Mouse (Mus musculus): ENCODE data around the gene Hcrtr2. TPM values are rescaled to one million over a fixed set of nuclear protein-coding genes. Genes with fewer than 3 reads are reported as not detected.
A peak's percentile ranks its signal among the peaks of the same experiment; 100 is the strongest.

The Hcrtr2 gene
- polyA plus RNA-seq, 1 experiment from 2014 or later: not detected

DNA sequence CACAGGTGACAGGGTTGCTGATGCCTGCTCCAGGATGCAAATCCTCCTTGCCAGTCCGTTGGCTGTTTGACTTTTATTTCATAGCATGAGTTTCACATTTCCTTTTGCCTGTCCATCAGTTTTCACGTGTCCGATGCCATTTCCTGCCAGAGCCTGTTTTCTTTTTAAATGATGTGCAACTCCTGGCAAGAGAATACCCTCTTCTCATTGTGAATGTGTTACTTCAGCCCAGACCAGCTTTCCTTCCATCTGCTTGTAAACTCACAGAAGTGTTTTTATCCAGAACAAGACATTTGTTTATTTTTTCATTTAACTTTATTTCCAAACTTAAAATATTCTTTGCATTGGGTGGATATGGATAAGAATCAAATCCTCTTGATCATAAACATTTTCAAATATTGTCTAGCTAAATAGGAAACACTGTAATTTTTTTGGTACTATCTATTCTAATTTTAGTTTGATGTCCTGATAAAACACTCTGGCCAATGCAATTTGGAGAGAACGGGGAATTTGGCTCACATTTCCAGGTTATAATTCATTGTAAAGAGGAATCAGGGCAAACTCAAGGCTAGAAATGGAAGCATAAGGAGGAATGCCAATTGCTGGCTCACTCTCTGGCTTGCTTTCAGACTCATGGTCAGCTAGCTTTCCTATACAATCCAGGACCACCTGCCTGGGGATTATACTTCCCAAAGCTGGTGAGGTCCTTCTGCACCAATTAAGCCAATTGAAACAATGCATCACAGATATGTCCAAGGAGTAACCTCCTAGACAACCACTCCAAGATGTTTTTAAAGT is 106.3 kb downstream of the Hcrtr2 start:
- DNase-seq (ENCODE audit: low spot score) (peak; percentile 56), ATAC-seq (no peak)
- H3K27ac ChIP-seq (ENCODE audit: low read length): no peak overlapping the region
- H3K9me3 ChIP-seq (ENCODE audit: low read length): no peaks in the 10 kb centered on the region
- H3K9ac ChIP-seq (replicated peaks; ENCODE audit: low read depth): no peak overlapping the region
- H3K36me3 ChIP-seq (ENCODE audit: insufficient read depth, low read length): no peaks in the 10 kb centered on the region
- WGBS: 35% methylated on average over 4 of the region's 4 CpGs
- H3K4me2 ChIP-seq (replicated peaks; ENCODE audit: low read depth, low read length): no peak overlapping the region
- H3K4me1 ChIP-seq (ENCODE audit: insufficient read depth, low read depth, low read length): no peaks in the 10 kb centered on the region
- TF ChIP-seq EP300 (IDR thresholded peaks at IDR 0.05) (no peak), CTCF (IDR thresholded peaks at IDR 0.05) (no peak)
- H3K4me3 ChIP-seq (ENCODE audit: low read depth, low read length): no peak overlapping the region
- H3K27me3 ChIP-seq (replicated peaks; ENCODE audit: insufficient read depth, low read length): no peaks in the 10 kb centered on the region

DNA sequence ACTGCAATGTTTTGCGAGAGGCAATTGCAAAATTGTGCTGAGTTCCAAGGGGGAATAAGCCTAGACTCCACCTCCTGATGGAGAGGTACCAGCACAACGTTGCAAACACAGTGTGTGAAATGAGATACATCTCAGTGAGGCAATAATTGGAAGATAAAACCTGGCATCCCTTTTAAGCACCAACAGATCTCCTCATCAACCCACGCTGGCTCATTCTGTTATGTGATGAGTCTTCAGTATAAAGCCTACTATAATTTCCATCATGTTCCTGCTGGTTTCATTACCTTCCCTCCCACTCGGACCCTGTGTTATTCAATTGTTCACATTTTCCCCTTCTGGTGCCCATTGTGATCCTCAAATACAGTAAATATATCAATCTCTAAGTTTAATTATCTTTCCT is 109.0 kb downstream of the Hcrtr2 start:
- H3K4me2 ChIP-seq (replicated peaks; ENCODE audit: low read depth, low read length): no peak overlapping the region
- H3K4me3 ChIP-seq (ENCODE audit: low read depth, low read length): no peak overlapping the region
- H3K27ac ChIP-seq (ENCODE audit: low read length): no peak overlapping the region
- DNase-seq (ENCODE audit: low spot score) (no peak), ATAC-seq (no peak)
- H3K9ac ChIP-seq (replicated peaks; ENCODE audit: low read depth): no peak overlapping the region
- WGBS: 67% methylated on average over 4 of the region's 4 CpGs
- H3K27me3 ChIP-seq (replicated peaks; ENCODE audit: insufficient read depth, low read length): no peaks in the 10 kb centered on the region
- no peaks in the 10 kb centered on the region for H3K9me3 ChIP-seq (ENCODE audit: low read length)
- no peak for TF ChIP-seq EP300 (IDR thresholded peaks at IDR 0.05)
- no peak for TF ChIP-seq CTCF (IDR thresholded peaks at IDR 0.05)
- H3K4me1 ChIP-seq (ENCODE audit: insufficient read depth, low read depth, low read length): no peaks in the 10 kb centered on the region
- H3K36me3 ChIP-seq (ENCODE audit: insufficient read depth, low read length): no peaks in the 10 kb centered on the region

DNA sequence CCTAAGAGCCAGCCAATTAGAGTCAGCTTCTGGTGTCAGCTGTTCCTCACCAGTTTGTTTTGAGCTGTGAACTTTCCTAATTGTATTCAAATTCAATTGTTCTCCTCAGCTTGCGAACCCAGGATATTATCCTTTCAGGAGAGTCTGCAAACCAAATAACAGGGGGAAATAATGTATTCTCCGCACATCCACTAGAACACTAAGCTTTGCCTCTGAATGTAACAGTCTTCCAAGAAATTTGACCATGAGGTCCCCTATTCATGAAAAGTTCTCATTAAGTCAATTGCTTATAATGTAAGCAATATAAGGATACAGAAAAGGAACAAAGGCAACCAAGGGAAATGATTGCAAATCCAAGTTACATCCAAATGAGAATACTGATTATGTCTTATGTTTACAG is 110.1 kb downstream of the Hcrtr2 start, which contains the start of gene Gfral:
Gfral (minus strand) TSS at position 101 of the 400 bp plus-strand sequence.
- H3K4me3 ChIP-seq (ENCODE audit: low read depth, low read length): no peak within 1 kb of the TSS
- H3K9me3 ChIP-seq (ENCODE audit: low read length): no peaks in the 10 kb centered on the region
- WGBS: 89% methylated on average over 2 of the region's 2 CpGs
- H3K27ac ChIP-seq (ENCODE audit: low read length): no peak within 1 kb of the TSS
- H3K9ac ChIP-seq (replicated peaks; ENCODE audit: low read depth): no peak within 1 kb of the TSS
- DNase-seq (ENCODE audit: low spot score) (no peak), ATAC-seq (no peak)
- H3K4me2 ChIP-seq (replicated peaks; ENCODE audit: low read depth, low read length): no peak within 1 kb of the TSS
- no peak for TF ChIP-seq EP300 (IDR thresholded peaks at IDR 0.05)
- TF ChIP-seq CTCF (IDR thresholded peaks at IDR 0.05): no peak
- no peaks in the 10 kb centered on the region for H3K4me1 ChIP-seq (ENCODE audit: insufficient read depth, low read depth, low read length)
- no peaks in the 10 kb centered on the region for H3K27me3 ChIP-seq (replicated peaks; ENCODE audit: insufficient read depth, low read length)
- no peaks in the 10 kb centered on the region for H3K36me3 ChIP-seq (ENCODE audit: insufficient read depth, low read length)

DNA sequence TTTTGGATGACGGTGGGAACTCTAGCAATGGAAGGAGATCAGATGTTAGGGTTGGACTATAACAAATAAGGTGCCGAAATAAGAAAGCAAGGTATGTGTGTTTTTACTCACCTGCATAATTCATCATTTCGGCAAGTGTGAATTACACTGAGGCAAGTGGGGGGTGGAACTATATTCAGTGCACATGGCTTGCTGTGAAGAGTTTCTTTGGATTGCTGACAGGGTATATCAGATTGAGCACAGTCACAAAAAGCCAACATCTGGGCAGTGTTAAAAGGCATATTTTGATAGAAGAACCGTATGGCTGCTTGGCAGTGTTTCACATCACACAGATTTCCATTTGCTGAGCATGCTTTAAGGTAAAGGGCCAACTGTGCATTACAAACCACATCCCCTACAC is 126.7 kb downstream of the Hcrtr2 start:
- WGBS: 74% methylated on average over 4 of the region's 4 CpGs
- TF ChIP-seq CTCF (IDR thresholded peaks at IDR 0.05) (no peak), EP300 (IDR thresholded peaks at IDR 0.05) (no peak)

DNA sequence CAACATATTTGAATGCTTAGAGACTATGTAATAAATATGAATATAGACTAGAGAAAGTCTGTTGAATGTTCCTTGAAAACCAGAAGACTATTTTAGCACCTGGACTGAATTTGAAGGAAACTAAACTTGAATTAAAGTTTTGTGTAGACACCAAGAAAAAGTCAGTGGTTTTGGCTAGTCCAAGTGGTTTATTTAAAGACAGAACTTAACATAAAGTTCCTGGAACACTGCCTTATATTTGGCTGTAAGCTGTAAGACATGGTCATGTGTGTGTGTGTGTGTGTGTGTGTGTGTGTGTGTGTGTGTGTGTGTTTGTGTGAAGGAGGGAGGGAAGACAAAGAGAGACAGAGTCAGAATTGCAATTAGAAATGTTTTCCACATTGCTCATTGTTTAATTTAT is 144.4 kb downstream of the Hcrtr2 start:
- TF ChIP-seq CTCF (IDR thresholded peaks at IDR 0.05): no peak
- no peak for TF ChIP-seq EP300 (IDR thresholded peaks at IDR 0.05)
- H3K9me3 ChIP-seq (ENCODE audit: low read length): no peaks in the 10 kb centered on the region
- H3K4me3 ChIP-seq (ENCODE audit: low read depth, low read length): no peak overlapping the region
- no peaks in the 10 kb centered on the region for H3K27me3 ChIP-seq (replicated peaks; ENCODE audit: insufficient read depth, low read length)
- ATAC-seq (no peak), DNase-seq (ENCODE audit: low spot score) (no peak)
- H3K4me1 ChIP-seq (ENCODE audit: insufficient read depth, low read depth, low read length): no peaks in the 10 kb centered on the region
- H3K4me2 ChIP-seq (replicated peaks; ENCODE audit: low read depth, low read length): no peak overlapping the region
- H3K9ac ChIP-seq (replicated peaks; ENCODE audit: low read depth): no peak overlapping the region
- H3K27ac ChIP-seq (ENCODE audit: low read length): no peak overlapping the region
- no peaks in the 10 kb centered on the region for H3K36me3 ChIP-seq (ENCODE audit: insufficient read depth, low read length)

More for the DNA sequence above, 126.7 kb downstream of the Hcrtr2 start:
- no peaks in the 10 kb centered on the region for H3K9me3 ChIP-seq (ENCODE audit: low read length)
- H3K27ac ChIP-seq (ENCODE audit: low read length): no peak overlapping the region
- no peaks in the 10 kb centered on the region for H3K4me1 ChIP-seq (ENCODE audit: insufficient read depth, low read depth, low read length)
- ATAC-seq: no peak
- H3K36me3 ChIP-seq (ENCODE audit: insufficient read depth, low read length): no peaks in the 10 kb centered on the region
- no peak overlapping the region for H3K4me3 ChIP-seq (ENCODE audit: low read depth, low read length)
- H3K9ac ChIP-seq (replicated peaks; ENCODE audit: low read depth): no peak overlapping the region
- no peaks in the 10 kb centered on the region for H3K27me3 ChIP-seq (replicated peaks; ENCODE audit: insufficient read depth, low read length)
- DNase-seq (ENCODE audit: low spot score): no peak
- no peak overlapping the region for H3K4me2 ChIP-seq (replicated peaks; ENCODE audit: low read depth, low read length)

Other genes starting within 250 kb of the Hcrtr2 start
- not detected in 2 replicates for gene Gfral, start 110.2 kb downstream of the Hcrtr2 start, polyA plus RNA-seq (2015; fragmentation: Nextera tagmentation; extraction: Ambion mirVana)
- 0.84 and 0.99 TPM in 2 replicates for gene Fam83b, start 243.3 kb upstream of the Hcrtr2 start, polyA plus RNA-seq (2015; fragmentation: Nextera tagmentation; extraction: Ambion mirVana)

Measured in lung, postnatal 0 days (tissue).